In genomic region chr12:75966441-75967195, GRCm38 (mm10) we compare ENCODE assay signal across 21 mouse cellular contexts.
A peak's percentile ranks its signal among the peaks of the same experiment; 100 is the strongest.
DNase-seq lines count a peak whose midpoint lies in the region; ATAC-seq and TF ChIP-seq lines count a peak whose summit lies in the region.
"Had no signal": no experiment of that assay in that cellular context is flagged by ENCODE, and none has a peak within 500 bp of the region (broad histone marks: within the 10 kb centered on the region; RNA-seq: fewer than 3 reads in every experiment).

No protein-coding gene starts in this region.

- no peaks in the 10 kb centered on the region for H3K9me3 ChIP-seq in lung, embryonic 14.5 days (ENCODE audit: low read depth, low read length)
- no peaks in the 10 kb centered on the region for H3K9me3 ChIP-seq in lung, postnatal 0 days (ENCODE audit: low read length)
- no peaks in the 10 kb centered on the region for H3K9me3 ChIP-seq in midbrain, embryonic 16.5 days (replicated peaks; ENCODE audit: control insufficient read depth, low read length, poor library complexity, severe bottlenecking)
- H3K9me3 ChIP-seq: embryonic facial prominence, embryonic 12.5 days; forebrain, embryonic 13.5 days; forebrain, embryonic 15.5 days had no signal

- no peak for TF ChIP-seq POLR2A in lung, adult 2 months (IDR thresholded peaks at IDR 0.05; ENCODE audit: borderline replicate concordance, extremely low read depth, low read depth, low read length)

- DNase-seq in lung, embryonic 14.5 days = peak; percentile 56
- DNase-seq in lung, adult 2 months = no peak
- DNase-seq in lung, postnatal 0 days (ENCODE audit: low spot score) = peak; percentile 61
- DNase-seq in lung, adult 18-20 months = no peak
- DNase-seq in lung, postnatal 25 days (ENCODE audit: low spot score) = peak; percentile 5
- DNase-seq in lung, postnatal 4 days = peak; percentile 13 to 68
- no peak for DNase-seq in embryo, embryonic 10 days (ENCODE audit: low spot score)
- DNase-seq: adrenal gland, adult 2 months; adrenal gland, postnatal 10 days; adrenal gland, postnatal 25 days; cerebellum, adult 11 months; cerebellum, adult 18-20 months; cerebellum, adult 8-10 months; cerebellum, adult 9-11 months; cerebellum, postnatal 25 days; embryo, embryonic 11 days; forebrain, postnatal 0 days had no signal

- no peak overlapping the region for H3K9ac ChIP-seq in lung, embryonic 14.5 days
- no peak overlapping the region for H3K9ac ChIP-seq in lung, postnatal 0 days (replicated peaks; ENCODE audit: low read depth)
- H3K9ac ChIP-seq in midbrain, embryonic 16.5 days (ENCODE audit: low read depth, low read length) = no peak overlapping the region
- H3K9ac ChIP-seq: embryonic facial prominence, embryonic 12.5 days; forebrain, embryonic 13.5 days; forebrain, embryonic 15.5 days; forebrain, postnatal 0 days had no signal

- 82% methylated on average over 24 of the region's 24 CpGs for WGBS in lung, embryonic 14.5 days
- 83% methylated on average over 24 of the region's 24 CpGs for WGBS in lung, adult 2 months
- WGBS in lung, postnatal 0 days = 78% methylated on average over 24 of the region's 24 CpGs
- 97% methylated on average over 24 of the region's 24 CpGs for WGBS in midbrain, embryonic 16.5 days

- no peak overlapping the region for H3K27ac ChIP-seq in lung, embryonic 14.5 days (ENCODE audit: low read depth)
- no peak overlapping the region for H3K27ac ChIP-seq in lung, postnatal 0 days (ENCODE audit: low read length)
- no peak overlapping the region for H3K27ac ChIP-seq in midbrain, embryonic 16.5 days (ENCODE audit: low read length)
- H3K27ac ChIP-seq: embryonic facial prominence, embryonic 12.5 days; forebrain, embryonic 13.5 days; forebrain, embryonic 15.5 days had no signal

- H3K36me3 ChIP-seq in lung, embryonic 14.5 days (ENCODE audit: insufficient read depth) = peaks cover 47% of the 10 kb centered on the region
- H3K36me3 ChIP-seq in lung, postnatal 0 days (ENCODE audit: insufficient read depth, low read length) = peaks cover 4% of the 10 kb centered on the region; the same call in 1 of the 2 replicates
- H3K36me3 ChIP-seq in midbrain, embryonic 16.5 days (ENCODE audit: control insufficient read depth, insufficient read depth, low read length) = peaks cover 5% of the 10 kb centered on the region; the same call in 1 of the 2 replicates

- H3K4me3 ChIP-seq in lung, embryonic 14.5 days (ENCODE audit: low read depth, low read length) = no peak overlapping the region
- no peak overlapping the region for H3K4me3 ChIP-seq in lung, adult 2 months (replicated peaks; ENCODE audit: extremely low read depth, low read depth, low read length)
- no peak overlapping the region for H3K4me3 ChIP-seq in lung, postnatal 0 days (ENCODE audit: low read depth, low read length)
- H3K4me3 ChIP-seq in midbrain, embryonic 16.5 days (ENCODE audit: low read depth, low read length) = no peak overlapping the region
- H3K4me3 ChIP-seq: embryonic facial prominence, embryonic 12.5 days; forebrain, embryonic 13.5 days; forebrain, embryonic 15.5 days had no signal

- no peak for TF ChIP-seq EP300 in lung, postnatal 0 days (IDR thresholded peaks at IDR 0.05)

- no peaks in the 10 kb centered on the region for H3K4me1 ChIP-seq in lung, embryonic 14.5 days (ENCODE audit: insufficient read depth)
- no peaks in the 10 kb centered on the region for H3K4me1 ChIP-seq in lung, adult 2 months (ENCODE audit: control insufficient read depth, insufficient read depth, low read length)
- no peaks in the 10 kb centered on the region for H3K4me1 ChIP-seq in lung, postnatal 0 days (ENCODE audit: insufficient read depth, low read depth, low read length)
- no peaks in the 10 kb centered on the region for H3K4me1 ChIP-seq in midbrain, embryonic 16.5 days (ENCODE audit: control insufficient read depth, insufficient read depth, low read length)
- H3K4me1 ChIP-seq: embryonic facial prominence, embryonic 12.5 days; forebrain, embryonic 13.5 days; forebrain, embryonic 15.5 days had no signal

- no peak for ATAC-seq in lung, embryonic 14.5 days (ENCODE audit: insufficient read depth)
- ATAC-seq in lung, postnatal 0 days = peak; percentile 57
- no peak for ATAC-seq in midbrain, embryonic 16.5 days
- ATAC-seq: forebrain, embryonic 13.5 days; forebrain, embryonic 15.5 days; forebrain, postnatal 0 days had no signal

- TF ChIP-seq CTCF in lung, embryonic 14.5 days (IDR thresholded peaks at IDR 0.05; ENCODE audit: low read depth) = no peak
- TF ChIP-seq CTCF in lung, adult 2 months (IDR thresholded peaks at IDR 0.05; ENCODE audit: insufficient read depth, low read length) = no peak
- no peak for TF ChIP-seq CTCF in lung, postnatal 0 days (IDR thresholded peaks at IDR 0.05)

- no peak overlapping the region for H3K4me2 ChIP-seq in lung, embryonic 14.5 days
- H3K4me2 ChIP-seq in lung, postnatal 0 days (replicated peaks; ENCODE audit: low read depth, low read length) = no peak overlapping the region
- H3K4me2 ChIP-seq in midbrain, embryonic 16.5 days (ENCODE audit: low read length) = no peak overlapping the region
- H3K4me2 ChIP-seq: embryonic facial prominence, embryonic 12.5 days; forebrain, embryonic 13.5 days; forebrain, embryonic 15.5 days had no signal

- H3K27me3 ChIP-seq in lung, embryonic 14.5 days (ENCODE audit: insufficient read depth, low read length) = no peaks in the 10 kb centered on the region
- H3K27me3 ChIP-seq in lung, postnatal 0 days (replicated peaks; ENCODE audit: insufficient read depth, low read length) = no peaks in the 10 kb centered on the region
- H3K27me3 ChIP-seq in midbrain, embryonic 16.5 days (ENCODE audit: control insufficient read depth, insufficient read depth, low read depth, low read length) = no peaks in the 10 kb centered on the region
- H3K27me3 ChIP-seq: embryonic facial prominence, embryonic 12.5 days; forebrain, embryonic 13.5 days; forebrain, embryonic 15.5 days had no signal

Comparison
In these comparisons a context has a peak if more than half of its experiments do, and no peak if none do; other contexts are left out.
1. DNase-seq: peak in lung, embryonic 14.5 days (single experiment), lung, postnatal 0 days (single experiment), lung, postnatal 25 days (single experiment) and lung, postnatal 4 days (2 of 2); none in lung, adult 2 months (single experiment), lung, adult 18-20 months (0 of 2) and embryo, embryonic 10 days (single experiment).